Mouse (Mus musculus) lung, postnatal 0 days (tissue): ENCODE results near the gene Nid2.

ENCODE experiments used
- CTCF ChIP-seq: IDR thresholded peaks from 2 replicates; pipeline ENCODE4 v1.5.1; 2016; ENCODE audit warnings: antibody characterized with exemption, mild to moderate bottlenecking
- EP300 ChIP-seq: IDR thresholded peaks from 2 replicates; pipeline ENCODE4 v1.6.1; 2016; ENCODE audit warnings: antibody characterized with exemption, mild to moderate bottlenecking, control low read depth

GRCm38 (mm10) chr14:19728737-19729136, 22.3 kb upstream of the Nid2 start:
- TF ChIP-seq CTCF (no peak), EP300 (no peak)
